Mouse (Mus musculus) cerebellum, adult 8-10 months (tissue): ENCODE measurements at regions not wholly inside any gene's neighbourhood (a gene's known extent, or its start where the extent isn't known, plus 50 kb on each side); places are given as distances from the start of the nearest gene placed in this dataset.

Source experiments
- DNase-seq: peaks from one replicate; pipeline ENCODE4 v3.0.0; 2022

DNA sequence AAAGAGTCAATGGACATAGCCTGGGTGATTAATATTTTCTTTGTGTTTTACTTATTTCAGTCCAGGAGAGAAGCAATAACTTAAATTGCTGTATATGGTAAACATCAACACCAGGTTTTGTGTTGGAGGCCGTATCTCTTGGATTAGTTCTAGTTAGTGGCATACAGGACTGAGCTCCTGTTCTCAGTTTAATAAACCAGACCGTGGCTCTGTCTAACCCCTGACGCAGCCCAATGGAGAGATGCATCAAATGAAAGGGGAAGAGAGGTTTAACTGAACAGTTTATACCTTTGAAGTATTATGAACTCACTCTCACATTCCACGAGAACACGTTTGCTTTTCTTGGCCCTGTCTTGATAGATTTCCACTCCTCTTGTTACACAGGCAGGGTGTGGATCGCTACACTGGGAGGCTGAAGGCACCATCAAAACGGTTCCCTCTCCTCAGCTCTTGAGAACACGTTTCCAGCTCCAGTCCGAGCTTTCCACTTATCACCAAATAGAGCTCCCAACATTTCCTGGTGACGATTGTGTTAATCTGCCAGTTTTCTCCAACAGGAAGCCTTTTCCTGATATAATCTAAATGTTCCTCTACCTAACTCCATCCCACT lies 54.0 kb upstream of the Cerkl start:
- no peak for DNase-seq

DNA sequence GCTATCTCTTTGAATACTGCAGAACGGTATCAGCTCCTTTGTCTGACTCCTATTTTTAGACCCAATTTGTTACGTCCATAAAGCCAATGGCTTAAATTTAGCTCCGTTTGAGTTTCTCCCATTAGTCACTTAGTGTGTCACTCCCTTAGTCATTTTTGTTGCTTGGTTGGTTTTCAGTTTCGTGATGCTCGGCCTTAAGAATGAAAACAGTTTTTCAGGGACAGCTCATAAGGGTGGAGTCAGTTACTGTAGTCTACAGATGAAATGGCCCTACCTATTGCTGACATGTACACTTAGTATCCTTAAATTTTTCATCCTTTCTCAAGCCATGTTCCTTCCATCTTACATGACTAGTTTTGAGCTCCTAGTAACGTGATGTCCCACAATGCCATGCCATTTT lies 54.5 kb upstream of the Cerkl start:
- no peak for DNase-seq

DNA sequence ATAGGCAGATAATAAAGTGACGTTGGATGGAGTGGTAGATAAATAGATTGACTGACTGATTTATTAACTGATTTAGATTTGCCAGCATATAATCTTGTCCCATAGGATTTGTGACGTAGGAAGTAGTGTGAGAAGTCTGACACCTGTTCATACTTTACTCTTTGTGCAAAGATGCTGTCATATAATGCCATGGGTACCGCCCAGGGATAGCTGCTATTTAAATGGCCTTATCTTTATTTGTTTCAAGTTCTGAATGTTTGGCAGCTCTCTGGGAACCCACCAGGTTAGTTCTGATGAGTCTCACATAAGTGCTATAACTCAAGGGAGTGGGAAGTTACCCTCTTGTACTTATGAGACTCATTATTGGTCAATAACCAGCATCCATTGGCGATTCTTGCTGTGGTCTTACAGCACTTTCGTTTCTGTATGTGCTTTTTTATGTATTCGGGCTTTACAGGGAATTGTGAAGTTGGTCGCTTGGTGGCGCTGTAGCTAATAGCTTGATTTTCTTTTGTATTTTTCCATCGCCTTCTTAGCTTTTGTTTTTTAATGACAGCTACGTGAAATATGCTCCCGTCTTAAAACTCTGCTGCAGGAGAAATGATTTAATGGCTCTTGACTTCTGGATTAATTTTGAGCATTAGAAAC lies 55.2 kb upstream of the Cerkl start:
- peak; percentile 83 for DNase-seq

DNA sequence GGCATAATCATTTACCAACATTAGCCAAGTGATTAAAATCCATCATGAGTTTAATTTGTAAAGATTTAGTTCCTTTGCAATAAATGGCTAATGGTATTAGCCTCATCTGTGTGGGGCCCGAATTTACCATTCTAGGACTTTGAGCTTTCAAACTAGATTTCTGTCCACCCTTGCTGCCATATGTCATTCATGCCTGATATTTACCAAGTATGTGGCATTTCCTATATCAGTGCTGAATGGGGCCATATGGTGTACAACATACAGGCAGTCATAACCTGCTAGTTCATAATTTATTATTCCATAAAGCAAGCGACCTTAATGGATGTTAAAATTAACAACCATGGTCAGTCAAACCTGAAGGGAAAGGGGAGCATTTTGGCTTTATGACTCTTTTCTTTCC lies 55.8 kb upstream of the Cerkl start:
- no peak for DNase-seq

DNA sequence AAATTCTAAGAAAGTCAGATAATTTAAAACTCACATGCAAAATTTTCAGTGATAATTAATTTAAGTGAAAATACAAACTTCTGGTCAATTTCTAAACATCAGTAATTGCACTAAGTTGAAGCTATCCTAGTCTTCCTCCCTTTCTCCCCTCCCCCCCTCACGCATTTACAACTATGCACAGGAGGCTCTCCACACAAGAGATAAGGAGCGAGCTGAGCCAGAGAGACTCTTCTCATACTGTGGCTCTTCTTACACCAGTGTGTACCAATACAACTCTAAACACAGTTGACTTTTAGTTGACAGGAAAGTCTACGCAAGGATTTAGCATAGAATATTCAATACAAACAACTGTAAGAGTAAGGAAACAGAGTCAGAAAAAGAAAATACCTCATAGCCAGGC lies 57.1 kb upstream of the Cerkl start:
- no peak for DNase-seq

DNA sequence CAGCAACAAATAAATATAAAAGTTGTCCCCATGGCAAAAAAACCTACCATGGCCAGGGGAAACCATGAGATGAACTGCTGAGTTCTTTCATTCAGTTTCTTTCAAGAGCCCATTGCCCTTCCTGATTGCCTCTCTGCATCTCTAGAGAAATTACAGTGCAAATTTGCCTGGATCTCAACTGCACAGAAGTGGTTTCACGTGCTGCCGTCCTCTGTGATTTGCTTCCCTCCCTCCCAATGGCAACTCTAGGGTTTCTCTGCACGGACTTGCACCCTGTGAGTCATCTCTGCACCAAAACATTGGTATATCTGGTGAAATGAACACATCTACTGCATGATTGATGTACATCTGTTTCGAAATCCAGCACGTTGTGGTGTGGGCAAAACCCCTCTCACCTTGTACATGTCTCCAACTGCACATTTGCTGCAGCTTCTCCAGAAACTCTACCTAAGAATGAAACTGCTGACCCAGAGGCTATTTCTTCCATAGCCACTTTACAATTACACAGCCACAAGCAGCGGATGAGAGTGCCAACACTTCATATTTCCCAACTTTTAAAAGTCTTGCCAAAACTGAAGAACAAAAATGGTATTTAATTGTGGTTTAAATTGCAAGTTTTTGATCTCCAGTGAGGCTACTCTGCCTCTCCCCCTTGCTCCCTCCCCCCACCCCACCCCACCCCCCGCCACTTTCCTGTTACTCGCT lies 61.6 kb upstream of the Cerkl start:
- no peak for DNase-seq

DNA sequence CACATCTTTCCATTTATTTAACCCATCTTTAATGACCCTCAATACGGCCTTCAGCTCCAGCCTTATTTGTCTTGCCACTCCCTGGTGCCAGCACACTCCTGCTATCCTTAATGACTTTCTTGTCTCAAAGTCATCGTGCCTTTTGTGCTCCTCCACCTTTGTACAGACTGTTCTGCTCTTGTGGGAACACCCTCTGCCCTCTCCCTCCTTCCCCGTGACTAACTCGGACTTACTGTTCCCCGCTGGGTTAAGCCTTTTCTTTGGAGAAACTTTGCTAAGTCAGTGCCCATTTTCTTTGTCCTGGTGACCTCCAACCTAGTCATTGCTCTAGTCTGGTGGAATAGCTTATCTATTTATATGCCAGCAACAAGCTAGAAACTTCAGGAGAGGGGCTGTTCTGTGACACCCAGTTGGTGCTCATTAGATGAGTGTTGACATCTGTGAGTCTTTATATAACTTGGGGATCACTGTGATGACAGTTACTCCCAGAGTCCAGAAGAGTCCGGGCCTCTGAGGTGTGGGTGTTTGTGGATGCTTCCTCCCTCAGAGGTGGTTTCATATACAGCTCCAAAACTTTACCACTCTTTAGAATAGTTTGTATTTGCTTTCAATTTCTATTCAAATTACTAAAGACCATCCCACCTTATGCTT lies 63.3 kb upstream of the Cerkl start:
- DNase-seq = no peak

DNA sequence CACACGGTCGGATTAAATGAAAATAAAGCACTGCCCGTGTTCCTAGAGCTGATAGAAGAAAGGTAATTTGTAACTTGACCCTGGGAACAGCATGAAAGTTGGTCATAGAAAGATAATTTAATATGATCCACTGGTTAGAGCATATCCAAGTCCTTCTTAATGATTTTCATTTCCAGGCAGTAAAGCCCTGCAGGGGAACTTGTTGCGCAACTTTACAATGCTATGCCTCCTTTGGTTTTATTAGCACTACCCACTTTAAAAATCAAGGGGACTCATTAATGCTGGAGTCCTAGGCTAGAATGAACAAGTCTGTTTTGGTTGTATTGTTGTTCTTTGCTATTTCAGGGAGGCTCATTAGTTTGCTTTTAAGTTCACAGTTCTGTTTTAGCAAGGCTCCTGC lies 66.9 kb upstream of the Cerkl start:
- DNase-seq = no peak

DNA sequence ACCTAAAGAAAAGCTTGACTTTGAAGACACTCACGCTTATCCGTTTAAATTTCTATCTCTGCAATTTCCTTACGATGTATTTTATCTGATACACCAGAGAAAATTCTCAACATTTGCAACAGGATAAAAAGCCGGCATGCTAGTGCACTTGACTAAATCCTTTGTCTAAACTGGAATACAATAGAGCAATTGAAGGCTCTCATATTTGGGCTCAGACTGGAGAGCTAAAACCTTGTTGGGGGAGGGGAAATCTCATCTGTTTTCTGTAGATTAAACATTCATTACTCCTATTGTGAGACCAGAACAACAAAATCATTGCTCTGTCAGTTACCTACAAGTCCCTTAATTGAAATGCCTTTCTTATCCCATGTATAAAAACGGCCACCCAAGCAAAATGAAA lies 70.9 kb upstream of the Cerkl start:
- no peak for DNase-seq

DNA sequence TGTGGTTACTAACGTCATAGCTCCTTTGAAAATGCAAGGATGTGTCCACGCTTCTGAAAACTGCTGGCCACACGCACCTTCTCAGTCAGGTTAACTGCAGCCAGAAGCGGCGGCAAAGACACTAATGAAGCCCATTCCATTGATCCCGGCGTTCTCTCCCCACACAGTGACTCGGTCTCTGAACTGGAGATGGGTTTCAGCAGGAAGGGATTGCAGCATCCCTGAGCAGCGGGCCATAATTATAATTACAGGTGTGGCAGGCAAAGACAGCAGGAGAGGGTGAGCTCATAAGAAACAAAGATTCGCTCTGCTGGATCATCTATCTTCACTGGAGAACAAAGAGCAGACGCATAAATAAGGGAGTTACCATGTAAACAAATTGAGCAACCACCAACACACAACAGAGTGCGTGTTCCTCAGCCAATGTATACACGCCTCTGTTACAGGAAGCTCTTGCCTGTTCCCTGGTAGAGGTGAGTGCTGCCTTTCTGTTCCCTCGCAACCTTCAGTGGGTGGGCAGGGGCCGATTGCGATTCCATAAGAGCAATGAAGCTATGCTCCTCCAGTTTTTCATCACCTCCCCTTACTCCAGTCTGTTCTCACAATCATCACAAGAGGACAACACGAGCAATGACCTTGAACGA lies 71.9 kb upstream of the Cerkl start:
- DNase-seq = no peak

DNA sequence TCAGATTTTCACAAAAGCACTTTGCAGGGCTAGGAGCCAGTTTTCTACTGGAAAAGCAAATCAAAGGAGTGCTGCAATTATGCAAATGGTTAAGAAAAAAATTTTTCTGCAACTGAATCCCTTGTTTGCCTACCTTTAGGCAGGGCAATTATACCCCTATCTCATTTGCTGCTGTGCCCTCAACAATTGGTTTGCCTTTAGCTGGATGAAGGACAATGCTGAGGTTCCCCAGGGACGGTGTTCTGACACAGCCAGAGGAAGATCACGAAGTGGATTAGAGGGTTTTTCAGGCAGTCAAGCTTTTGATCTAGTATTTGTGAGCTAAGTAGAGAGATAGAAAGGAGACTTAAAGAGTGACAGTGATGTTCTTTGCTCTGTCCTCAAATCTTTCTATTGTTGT lies 72.6 kb upstream of the Cerkl start:
- no peak for DNase-seq

DNA sequence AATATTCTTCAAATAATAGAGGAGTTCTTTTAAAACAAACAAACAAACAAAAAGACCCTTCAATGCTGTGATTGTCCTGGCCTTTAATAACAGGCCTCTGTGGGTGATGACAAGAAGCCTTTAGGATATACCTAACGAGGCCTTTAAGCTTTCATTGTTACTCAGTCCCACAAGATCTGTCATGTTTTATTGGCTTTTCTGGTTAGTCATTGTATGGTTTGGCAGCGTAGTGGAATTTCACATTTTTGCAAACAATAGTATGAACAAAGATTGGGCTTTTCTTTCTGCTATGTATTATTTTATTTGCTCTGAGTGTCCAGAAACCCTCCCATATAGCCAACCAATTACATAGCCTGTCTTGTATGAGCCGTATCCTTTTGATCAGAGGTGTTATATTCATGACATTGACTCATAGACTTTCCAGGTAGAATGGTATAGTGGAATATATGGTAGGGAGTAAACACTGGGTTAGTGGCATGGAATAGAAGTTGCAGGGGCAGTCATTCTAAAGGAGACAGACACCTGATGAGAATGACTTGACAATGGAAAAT lies 76.1 kb upstream of the Cerkl start:
- no peak for DNase-seq

DNA sequence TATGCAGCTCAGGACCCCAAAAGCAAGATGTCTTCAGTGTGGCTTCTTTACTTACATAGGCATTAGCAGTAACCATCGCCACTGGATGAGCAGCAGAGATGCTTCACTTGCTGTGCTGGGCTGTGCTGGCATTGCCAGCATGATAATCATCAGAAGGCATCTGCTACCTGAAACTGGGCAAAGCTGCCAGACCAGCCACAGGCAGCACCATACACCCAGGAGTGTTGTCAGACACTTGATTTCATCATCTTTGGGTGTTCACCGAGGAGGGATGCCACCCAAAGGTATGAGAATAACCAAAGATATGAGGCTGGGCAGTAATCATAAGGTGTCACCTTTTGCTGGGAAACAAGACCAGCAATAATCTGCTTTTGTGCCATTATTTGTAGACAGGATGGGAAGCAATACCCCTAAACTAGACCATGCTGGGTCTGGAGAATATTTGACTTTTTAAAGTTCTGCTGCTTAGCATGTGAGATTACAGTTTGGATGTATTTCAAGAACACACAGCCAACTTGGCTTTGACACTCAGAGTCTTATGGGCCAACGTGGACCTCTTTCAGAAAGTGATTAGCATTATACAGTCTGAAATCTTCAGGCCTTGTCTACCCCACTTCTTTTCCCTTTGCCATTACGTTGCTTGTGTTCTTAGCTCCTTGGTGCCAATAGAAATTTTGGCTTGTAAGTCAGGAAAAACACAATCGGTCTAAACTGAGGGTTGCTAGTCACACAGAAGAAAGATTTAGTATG lies 80.7 kb upstream of the Cerkl start:
- peak; percentile 9 for DNase-seq

DNA sequence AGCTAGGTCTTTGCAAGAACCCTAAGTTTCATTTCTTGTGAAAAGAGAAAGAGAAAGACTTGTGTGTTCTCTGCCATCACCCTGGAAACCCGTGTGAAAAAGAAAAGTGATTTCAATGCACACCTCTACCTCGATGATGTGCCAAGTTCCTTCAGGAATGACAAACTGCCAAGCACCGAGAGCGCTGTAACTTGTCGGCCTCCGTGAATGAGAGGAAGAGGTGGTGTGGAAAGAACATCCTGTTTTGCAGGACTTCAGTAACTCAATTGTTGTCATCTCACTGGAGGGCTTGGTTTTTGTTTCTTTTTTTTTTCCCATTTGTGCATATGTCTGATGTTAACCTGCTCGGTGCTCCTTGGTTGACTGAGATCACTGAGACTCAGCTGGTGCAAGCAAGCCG lies 83.8 kb upstream of the Cerkl start:
- no peak for DNase-seq

DNA sequence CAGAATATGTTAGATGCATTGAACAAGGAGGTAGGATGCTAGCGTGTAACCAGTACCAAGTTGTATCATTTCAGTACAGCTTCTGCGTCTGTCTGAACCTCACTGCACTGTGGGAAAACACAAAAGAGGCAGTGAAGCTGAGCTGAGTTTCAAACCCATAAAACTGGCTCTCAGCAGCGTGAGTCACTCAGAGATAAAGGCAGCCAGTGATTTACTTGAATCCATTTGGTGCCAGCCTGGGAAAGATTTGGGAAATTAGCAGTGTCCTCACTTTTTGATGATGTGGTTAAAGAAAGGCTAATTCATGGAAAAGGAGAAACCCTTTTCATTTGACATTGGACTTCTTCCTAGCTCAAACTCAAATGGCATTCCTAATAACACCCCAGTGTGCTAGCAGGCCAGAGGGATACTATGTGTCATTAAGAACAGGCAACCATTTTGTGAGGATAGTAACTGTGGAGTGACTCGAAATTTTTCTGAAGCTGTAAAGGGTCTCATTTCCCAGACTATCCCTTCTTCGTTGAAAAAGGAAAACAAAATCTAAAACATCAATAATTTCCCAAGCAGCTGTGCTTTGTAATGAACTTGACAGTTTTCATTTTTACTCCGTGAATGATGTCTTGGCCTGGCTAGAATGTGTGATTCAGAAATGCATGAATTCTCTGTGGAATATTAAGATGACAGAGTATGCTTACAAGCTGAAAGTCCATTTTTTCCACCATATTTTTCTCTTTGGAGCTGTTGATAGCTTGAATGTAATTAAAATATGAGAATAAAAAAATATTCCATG lies 85.8 kb upstream of the Cerkl start:
- DNase-seq = no peak

DNA sequence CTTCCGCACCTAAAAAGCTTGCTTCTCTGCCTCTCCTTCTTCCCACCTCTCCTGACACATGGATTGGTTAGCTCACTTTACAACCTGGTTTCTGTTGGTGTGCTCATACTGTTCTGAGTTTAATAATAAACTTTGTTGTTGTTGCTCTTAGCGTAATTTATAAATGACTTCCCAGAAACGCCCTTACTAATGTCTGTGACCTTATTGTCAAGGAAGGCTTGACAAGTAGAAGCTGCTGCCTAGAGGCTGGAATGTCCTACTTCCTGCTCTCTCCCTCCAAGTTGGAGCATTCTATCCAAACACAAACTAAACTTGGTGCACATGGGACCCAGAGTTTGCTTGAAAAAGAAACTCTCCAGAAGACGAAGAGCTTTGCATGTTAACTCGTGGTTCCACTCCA lies 86.9 kb upstream of the Cerkl start:
- DNase-seq = no peak

DNA sequence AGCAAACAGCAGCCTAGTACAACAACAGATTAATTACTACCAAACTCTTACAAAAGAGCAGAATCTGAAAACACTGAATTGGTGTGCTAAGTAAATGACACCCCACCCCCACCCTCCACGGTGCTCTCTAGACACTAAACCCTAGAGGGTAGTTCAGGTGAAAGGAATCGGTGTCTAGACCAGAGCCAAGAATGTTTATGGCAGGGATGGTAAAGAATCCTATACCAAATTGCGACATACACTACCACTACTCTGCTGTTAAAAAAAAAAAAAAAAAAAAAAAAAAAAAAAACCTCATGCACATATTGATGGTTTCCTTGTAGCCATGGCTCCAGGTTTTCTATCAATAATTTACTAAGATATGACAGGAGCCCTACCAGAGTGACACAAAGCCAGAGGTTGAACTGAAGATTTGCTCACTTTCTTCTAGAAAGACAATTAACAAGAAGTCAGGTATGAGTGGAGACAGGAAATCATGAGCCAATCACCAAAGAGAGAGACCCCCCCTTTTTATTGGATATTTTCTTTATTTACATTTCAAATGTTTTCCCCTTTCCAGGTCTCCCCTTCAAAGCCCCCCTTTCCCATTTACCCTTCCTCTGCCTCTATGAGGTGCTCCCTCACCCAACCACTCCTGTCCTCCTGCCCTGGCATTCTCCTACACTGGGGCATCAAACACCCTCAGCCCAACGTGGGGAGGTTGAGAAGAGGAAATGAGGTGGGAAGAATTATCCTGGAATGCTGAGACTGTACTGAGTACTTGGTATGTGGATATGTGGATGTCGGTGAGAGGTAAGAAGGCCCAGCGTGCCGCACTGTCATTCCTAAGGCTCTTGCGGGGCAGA lies 87.6 kb upstream of the Cerkl start:
- no peak for DNase-seq

DNA sequence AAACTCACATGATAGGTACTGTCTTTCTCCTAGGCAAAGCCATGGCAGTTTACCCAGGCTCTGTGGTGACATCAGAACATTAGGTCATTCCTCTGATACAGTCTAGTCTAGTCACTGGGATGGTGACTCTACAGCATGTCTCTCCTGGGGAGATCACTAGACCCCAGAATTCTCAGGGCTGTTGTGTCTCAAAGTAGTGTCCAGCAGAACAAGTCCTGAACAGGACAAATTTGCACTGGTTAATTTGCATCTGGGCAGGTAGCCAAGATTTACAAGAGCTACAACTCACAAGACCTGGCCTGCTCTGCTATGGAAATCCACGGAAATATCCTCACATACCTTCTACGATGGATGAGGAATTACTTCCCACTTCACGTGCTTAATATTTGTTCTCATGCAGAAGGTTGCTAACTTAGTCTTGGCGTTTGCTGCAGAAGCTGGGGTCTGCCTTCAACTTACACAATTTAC lies 88.2 kb upstream of the Cerkl start:
- no peak for DNase-seq

DNA sequence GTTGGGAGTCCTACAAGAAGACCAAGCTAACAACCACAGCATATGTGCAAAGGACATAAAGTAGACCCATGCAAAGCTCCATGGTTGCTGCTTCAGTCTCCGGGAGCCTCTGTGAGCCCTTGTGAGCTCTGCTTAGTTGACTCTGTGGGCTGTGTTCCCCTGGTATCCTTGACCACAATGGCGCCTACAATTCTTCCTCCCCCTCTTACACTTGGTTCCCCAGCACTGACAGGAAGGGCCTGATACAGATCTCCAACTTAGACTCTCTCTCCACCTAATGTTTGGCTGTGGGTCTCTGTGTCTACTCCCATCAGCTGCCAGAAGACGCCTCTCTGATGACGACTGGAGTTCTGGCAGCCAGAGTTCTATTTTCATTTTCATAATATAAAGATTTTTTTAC lies 88.9 kb upstream of the Itprid2 start:
- no peak for DNase-seq

DNA sequence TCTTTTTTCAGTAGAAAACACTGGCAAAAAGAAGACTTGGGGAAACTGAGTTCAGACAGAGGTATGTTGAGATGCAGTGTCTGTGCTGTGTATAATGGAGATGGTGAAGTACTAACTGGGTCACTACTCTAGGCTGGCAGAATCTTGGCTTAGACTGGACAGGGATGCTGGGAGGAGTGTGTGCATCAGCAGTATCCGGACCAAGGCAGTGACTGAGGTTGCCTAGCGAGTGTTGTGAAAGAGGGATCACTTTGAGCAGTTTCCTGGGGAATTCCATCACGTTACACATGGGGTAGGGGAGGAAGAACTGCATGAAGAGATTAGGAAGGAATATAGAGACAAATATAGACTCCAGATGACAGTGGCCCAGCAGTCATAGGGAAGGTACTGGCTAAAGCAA lies 87.9 kb upstream of the Itprid2 start:
- no peak for DNase-seq
